In genomic region chr19:36314010-36314409, GRCm38 (mm10) we compare ENCODE assay signal across 23 mouse cellular contexts. TPM values are rescaled to one million over a fixed set of nuclear protein-coding genes. Genes with fewer than 3 reads are reported as not detected.
DNase-seq lines count a peak whose midpoint lies in the region; ATAC-seq lines count a peak whose summit lies in the region.
"Had no signal": no experiment of that assay in that cellular context is flagged by ENCODE, and none has a peak within 500 bp of the region (broad histone marks: within the 10 kb centered on the region; RNA-seq: fewer than 3 reads in every experiment).

No protein-coding gene starts in this region.

- H3K27ac ChIP-seq in forebrain, embryonic 13.5 days: no peak overlapping the region
- H3K27ac ChIP-seq: forebrain, embryonic 15.5 days; layer of hippocampus, adult 2 months; limb, embryonic 12.5 days; liver, embryonic 13.5 days; lung, embryonic 15.5 days; macrophage; midbrain, embryonic 13.5 days; neural tube, embryonic 15.5 days had no signal

- no peaks in the 10 kb centered on the region for H3K4me1 ChIP-seq in forebrain, embryonic 13.5 days
- H3K4me1 ChIP-seq: forebrain, embryonic 15.5 days; limb, embryonic 12.5 days; liver, embryonic 13.5 days; lung, embryonic 15.5 days; midbrain, embryonic 13.5 days; neural tube, embryonic 15.5 days had no signal

- no peak for ATAC-seq in forebrain, embryonic 13.5 days
- ATAC-seq: forebrain, embryonic 15.5 days; hindbrain, embryonic 16.5 days; intestine, postnatal 0 days; midbrain, embryonic 13.5 days had no signal

- no peak overlapping the region for H3K9ac ChIP-seq in forebrain, embryonic 13.5 days
- H3K9ac ChIP-seq: forebrain, embryonic 15.5 days; limb, embryonic 12.5 days; liver, embryonic 13.5 days; lung, embryonic 15.5 days; midbrain, embryonic 13.5 days; neural tube, embryonic 15.5 days had no signal

- WGBS in forebrain, embryonic 13.5 days: 88% methylated on average over 5 of the region's 5 CpGs

- no peak overlapping the region for H3K4me3 ChIP-seq in forebrain, embryonic 13.5 days
- H3K4me3 ChIP-seq: erythroblast, embryonic 14.5 days; forebrain, embryonic 15.5 days; layer of hippocampus, adult 2 months; limb, embryonic 12.5 days; liver, embryonic 13.5 days; lung, embryonic 15.5 days; midbrain, embryonic 13.5 days; myocyte; neural tube, embryonic 15.5 days had no signal

- H3K36me3 ChIP-seq in forebrain, embryonic 13.5 days (ENCODE audit: poor library complexity, severe bottlenecking): no peaks in the 10 kb centered on the region
- H3K36me3 ChIP-seq: forebrain, embryonic 15.5 days; limb, embryonic 12.5 days; liver, embryonic 13.5 days; lung, embryonic 15.5 days; midbrain, embryonic 13.5 days; neural tube, embryonic 15.5 days had no signal

- no peak overlapping the region for H3K4me2 ChIP-seq in forebrain, embryonic 13.5 days
- H3K4me2 ChIP-seq: forebrain, embryonic 15.5 days; heart, embryonic 11.5 days; limb, embryonic 12.5 days; liver, embryonic 13.5 days; lung, embryonic 15.5 days; midbrain, embryonic 13.5 days; neural tube, embryonic 15.5 days had no signal

- no peaks in the 10 kb centered on the region for H3K9me3 ChIP-seq in forebrain, embryonic 13.5 days (replicated peaks)
- H3K9me3 ChIP-seq: forebrain, embryonic 15.5 days; limb, embryonic 12.5 days; liver, embryonic 13.5 days; lung, embryonic 15.5 days; midbrain, embryonic 13.5 days; neural tube, embryonic 15.5 days had no signal

- intact Hi-C loops in left cerebral cortex, postnatal 36 days (cut with DNase I): no loop called here

- no peaks in the 10 kb centered on the region for H3K27me3 ChIP-seq in forebrain, embryonic 13.5 days
- H3K27me3 ChIP-seq: forebrain, embryonic 15.5 days; limb, embryonic 12.5 days; liver, embryonic 13.5 days; lung, embryonic 15.5 days; midbrain, embryonic 13.5 days; neural tube, embryonic 15.5 days had no signal

- DNase-seq in right cerebral cortex, adult 18-20 months: peak; percentile 68
- no peak for DNase-seq in right cerebral cortex, postnatal 4 days
- DNase-seq in frontal cortex, postnatal 36 days (ENCODE audit: low spot score in 2 of 2): peak; percentile 23 to 69
- DNase-seq in left cerebral cortex, postnatal 36 days (ENCODE audit: low spot score in 2 of 2): peak; percentile 33 to 42
- DNase-seq in cerebellum, adult 8-10 months: no peak
- no peak for DNase-seq in cerebellum, postnatal 4 days (ENCODE audit: low spot score in 2 of 2)
- DNase-seq: cerebellum, postnatal 14 days; gastrocnemius, postnatal 36 days; heart, postnatal 14 days; liver, embryonic 13.5 days had no signal

RNA-seq across cellular contexts. Expression of gene Pcgf5, which starts 34.1 kb away (rescaled TPM):
- total RNA-seq in left cerebral cortex, postnatal 36 days (2021): 10 to 100 TPM; 20.9 to 25.9 TPM
- polyA plus RNA-seq in forebrain, embryonic 13.5 days (2015; fragmentation: Nextera tagmentation; extraction: Ambion mirVana): 23.0 and 25.2 TPM in 2 replicates

Comparison
In these comparisons a context has a peak if more than half of its experiments do, and no peak if none do; other contexts are left out.
1. DNase-seq: peak in right cerebral cortex, adult 18-20 months (single experiment), frontal cortex, postnatal 36 days (2 of 2) and left cerebral cortex, postnatal 36 days (2 of 2); none in right cerebral cortex, postnatal 4 days (single experiment), cerebellum, adult 8-10 months (single experiment) and cerebellum, postnatal 4 days (0 of 2).